Mouse (Mus musculus) lung, postnatal 36 days (tissue): ENCODE results near the gene Ly6g6f.

ENCODE experiments used
- DNase-seq: peaks from one replicate; pipeline ENCODE4 v3.0.0; 2022; ENCODE audit warnings: mixed read lengths

The Ly6g6f gene

DNA sequence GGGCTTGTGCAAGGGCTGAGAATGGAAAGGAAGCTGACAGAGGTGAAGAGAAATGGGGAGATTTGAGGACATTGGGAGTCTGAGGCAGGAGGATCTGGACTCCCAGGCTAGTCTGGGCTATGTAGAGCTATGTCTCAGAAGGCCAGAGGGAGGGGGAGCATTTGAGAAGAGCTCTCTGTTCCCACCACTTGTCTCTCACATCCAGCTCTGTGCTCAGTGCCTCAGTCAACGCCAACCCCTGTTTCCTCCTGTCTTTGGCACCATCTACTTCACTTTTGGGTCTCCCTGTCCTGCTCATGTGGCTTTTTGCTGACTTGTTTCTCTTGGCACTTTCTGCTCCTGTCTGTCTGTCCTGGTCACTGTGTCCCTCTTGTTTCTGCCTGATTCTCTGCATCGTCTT lies 8.1 kb downstream of the Ly6g6f start:
- DNase-seq = no peak

DNA sequence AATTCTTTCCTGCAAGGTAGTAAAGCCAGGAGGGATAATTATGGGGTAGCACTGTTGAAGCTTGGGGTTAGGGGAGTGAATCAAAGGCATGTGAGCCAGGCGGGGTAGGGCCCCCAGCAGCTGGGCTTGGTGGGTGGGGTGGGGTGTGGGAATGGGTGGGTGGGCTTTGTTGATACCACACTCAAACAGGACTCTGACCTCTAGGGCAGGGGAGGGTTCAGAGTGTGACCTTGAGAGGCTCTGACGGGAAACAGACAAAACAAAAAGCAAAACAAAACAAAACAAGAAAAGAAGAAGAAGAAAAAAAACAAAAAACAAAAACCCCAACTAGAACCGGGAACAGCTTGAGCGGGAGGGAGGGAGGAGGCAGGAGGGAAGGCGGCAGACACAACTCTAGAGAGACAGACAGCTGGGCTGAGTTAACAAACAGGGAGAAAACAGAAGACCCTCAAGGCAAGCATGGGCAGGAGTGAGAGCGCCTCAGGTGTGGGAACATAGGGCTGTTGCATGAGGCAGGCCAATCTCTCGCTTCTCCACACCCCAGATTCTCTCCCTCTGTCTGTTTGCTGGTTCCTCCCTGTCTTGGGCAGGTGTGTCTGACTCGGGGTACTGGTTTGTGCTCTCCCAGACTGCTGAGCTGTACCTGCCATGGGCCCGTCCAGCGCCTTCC lies 8.8 kb downstream of the Ly6g6f start, which contains the start of gene Ly6g6e:
TSS of gene Ly6g6e (plus strand) at position 396 of the 670 bp plus-strand sequence.
- no peak for DNase-seq

DNA sequence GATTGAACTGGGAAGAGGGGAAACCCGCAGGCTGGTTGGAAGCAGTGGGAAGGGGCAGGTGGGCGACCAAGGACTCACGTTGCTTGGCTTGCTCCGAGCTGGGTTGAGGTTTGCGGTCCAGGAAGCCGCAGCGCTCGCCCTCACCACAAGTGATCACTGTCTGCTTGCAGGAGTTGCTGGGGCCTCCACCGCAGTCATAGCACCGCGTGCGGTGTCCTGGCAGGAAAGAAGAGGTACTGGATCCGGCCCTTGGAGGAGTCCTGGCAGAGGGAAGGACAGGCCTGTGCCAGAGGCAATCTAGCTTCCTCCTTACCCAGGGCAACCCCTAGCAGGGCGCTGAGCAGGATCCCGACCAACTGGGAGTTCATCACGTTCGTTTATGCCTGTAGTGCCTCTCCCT lies 11.3 kb downstream of the Ly6g6f start:
- no peak for DNase-seq

DNA sequence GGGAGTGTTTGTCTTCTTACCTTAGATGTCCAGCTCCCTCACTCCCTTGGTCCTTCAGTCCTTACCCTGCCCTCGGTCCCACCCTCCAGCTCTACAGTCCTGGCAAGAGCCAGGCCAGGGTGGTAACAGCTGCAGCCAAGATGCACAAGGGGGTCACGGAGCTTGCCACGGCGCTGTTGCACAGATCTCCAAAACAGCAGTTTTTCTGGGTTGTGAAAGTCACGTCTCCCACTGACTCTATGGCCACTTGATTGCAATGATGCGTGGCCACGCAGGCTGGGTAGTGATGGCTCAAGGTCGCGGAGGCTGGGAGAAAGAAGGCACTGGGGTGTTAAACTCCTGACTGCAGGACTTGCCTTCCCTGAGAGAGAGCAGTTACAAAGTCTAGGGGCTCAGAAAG lies 14.0 kb downstream of the Ly6g6f start:
- no peak for DNase-seq

DNA sequence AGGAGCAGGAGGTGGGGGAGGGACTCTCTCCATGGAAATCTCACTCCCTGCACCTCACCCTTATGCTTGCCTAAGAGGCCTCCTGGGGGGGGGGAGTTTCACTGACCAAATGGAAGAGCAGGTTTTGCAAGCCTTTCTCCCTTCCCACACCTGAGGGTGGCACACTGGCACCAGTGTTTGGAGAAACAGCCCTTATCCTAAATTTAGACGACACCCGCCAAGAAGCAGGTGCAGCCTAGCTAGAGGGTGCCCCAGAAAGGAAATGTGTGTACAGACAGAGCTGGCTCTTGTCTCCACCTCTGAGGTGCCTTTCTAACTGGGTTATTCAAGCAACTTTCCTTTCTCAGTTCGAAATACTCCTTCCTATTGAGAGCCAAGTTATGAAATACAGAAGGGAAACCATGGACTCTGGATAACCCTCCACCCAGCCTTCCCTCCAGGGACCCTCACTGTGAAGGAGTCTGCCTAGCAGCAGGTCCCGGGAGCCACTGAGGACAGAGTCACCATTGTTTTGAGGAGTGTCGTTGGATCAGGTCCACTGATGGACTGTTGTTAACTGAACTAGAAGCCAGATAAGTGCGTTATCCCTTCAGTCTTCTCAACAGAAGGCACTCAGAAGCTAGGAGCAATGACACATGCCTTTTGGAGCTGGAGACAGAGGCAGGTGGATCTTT lies 14.7 kb downstream of the Ly6g6f start:
- DNase-seq = peak; percentile 74

DNA sequence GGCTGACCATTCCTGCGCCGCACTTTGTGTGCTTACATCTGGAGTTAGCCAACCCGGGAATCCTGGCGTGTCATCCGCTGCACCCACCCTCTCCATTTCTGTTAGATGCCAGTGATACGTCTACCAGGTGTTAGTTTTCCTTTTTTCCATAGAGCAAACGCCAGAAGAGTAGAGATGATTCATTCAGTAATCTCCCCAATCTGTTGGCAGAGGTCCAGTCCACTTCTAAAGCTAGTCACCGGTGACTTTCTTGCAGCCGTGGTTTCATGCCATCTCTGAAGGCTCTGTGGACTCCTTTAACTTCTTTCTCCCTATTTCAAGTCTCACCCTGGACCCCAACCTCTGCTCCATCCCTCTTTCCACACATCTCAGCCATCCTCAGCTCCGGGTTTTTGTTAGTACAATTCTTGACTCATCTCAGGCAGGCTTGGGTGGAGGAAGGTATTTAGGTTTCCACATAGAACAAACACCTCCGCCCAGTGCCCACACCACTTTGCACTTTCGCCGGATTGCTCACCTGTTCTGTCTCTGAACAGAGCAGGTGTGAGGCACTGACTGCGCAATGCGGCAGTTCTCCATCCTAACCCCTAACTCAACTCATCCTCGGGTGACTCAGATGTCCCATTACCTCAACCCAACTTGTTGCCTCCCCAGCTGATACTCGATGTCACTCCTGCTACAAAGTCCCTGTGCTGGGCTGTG lies 17.0 kb downstream of the Ly6g6f start:
- DNase-seq = no peak

DNA sequence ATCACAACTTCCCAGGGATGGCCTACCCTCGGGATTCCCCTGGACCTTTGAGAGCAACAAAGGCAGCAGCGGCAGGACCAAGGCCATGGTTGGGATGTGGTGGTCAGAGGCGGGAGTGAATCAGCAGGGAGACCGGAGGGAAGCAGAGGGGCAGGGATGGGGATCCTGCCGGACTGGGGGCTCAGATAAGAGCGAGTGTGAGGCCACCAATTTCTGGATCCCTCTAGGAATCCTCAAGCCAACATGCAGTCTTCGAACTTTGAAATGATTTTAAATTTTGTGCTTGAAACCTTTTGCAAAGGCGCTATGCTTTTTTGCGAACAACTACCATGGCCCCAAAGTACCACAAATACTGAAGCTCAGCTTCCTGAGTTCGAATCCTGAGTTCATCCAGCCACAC lies 19.3 kb downstream of the Ly6g6f start, which contains the start of gene Mpig6b:
TSS of gene Mpig6b (minus strand) at position 101 of the 400 bp plus-strand sequence.
- DNase-seq = no peak

DNA sequence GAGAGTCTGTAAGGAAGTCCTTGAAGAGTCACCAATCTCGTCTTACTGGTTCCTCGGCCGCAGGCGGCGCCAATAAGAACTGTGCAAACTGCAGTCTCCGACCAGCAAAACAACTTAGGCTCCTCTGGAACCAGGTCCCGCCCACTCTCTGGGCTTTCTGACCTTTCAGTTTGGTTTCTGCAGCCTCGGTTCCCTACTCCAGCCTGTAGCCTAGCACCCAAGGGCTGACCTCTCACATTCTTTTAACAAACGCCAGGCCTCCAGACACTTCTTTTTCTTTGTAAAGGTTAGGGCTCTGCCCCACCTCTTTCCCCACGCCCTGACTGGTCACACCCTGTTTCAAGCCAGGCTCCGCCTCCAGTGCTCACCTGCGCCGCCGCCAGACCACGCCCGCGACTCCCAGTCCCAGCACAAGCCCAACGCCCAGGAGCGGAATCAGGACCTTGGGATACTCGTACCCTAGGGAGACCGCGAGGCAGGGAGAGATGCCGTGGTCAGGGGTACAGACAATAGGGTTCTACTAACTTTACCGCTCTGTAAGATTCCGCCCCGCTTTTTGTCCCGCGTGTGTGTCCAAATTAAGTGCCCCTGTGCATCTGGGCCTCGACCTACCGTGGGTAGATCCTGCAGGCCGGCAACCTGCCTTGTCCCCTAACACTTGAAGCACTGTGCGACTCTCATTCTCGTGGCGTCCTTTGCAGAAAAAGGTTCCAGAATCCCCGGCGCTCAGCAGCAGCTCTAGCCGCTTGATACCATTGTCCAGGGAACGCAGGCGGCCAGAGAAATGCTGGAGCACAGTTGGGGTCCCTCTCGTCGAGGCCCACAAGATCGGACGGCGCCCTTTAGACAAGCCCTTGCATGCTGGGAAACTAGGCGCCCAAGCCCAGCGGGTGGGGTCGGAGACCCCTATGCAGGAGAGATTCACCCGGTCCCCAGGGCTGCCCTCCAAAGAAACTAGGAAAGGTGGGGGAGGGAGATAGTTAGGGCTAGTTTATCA lies 20.2 kb downstream of the Ly6g6f start, which contains the start of gene Ly6g6c:
TSS of gene Ly6g6c (plus strand) at position 438 of the 997 bp plus-strand sequence.
- peak; percentile 92 for DNase-seq

DNA sequence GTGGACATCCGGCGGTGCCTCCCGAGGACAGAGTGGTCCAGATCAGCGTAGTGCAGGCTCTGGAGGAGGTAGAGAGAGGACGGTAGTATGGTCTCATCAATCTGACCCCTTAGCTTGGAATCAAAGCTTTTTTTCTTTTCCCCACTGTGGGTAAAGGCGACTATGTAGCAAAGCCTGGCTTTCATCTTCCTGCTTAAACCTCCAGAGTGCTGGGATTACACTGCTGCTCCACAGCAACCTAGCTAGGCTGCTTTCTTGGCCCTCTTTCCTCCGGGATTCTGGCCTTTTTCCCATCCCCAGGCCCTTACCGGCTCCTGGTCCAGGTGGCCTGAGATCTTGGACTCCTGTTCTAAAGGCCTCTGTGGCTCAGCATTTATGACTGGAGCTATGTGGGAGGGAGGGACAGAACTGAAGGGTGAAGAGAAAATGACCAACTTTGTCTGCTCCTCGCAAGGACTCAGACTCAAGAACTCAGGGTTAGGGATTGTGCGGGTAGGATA lies 21.0 kb downstream of the Ly6g6f start:
- no peak for DNase-seq

DNA sequence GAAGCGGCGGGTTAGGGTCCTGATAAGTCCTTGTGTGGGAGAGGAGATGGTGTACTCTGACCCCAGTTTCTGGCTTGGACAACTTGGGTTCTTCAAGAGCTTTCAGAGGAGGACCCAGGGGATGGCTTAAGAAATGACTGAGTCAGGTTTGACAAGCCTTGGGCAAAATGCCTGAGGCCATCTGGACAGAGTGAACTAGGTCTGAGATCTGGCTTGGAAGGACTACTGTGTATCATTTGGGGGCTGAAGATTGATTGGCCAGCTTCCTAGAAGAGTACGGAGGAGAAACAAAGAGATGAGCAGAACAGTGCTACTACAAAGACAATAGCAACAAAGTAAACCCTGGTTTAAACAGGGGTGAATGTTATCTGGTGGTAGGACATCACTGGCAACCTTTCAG lies 21.9 kb downstream of the Ly6g6f start:
- DNase-seq = no peak

DNA sequence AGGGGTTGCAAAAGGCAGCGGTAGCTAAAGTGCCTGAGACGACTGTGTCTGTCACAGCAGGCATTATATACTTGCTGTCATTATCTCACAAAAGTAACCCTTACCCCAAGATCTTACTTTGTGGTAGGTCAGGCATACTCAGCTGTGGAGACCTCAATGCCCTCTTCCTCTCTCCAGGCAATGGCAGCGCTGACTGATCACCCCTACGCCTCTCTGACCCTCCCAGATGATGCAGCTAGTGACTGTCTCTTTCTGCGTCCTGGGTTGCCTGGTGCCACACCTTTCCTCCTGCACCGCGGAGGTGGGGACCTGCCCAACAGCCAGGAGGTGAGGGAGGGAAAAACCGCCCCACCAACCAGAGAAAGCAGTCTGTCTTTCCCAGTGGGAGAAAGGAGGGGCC lies 24.1 kb downstream of the Ly6g6f start:
- no peak for DNase-seq

DNA sequence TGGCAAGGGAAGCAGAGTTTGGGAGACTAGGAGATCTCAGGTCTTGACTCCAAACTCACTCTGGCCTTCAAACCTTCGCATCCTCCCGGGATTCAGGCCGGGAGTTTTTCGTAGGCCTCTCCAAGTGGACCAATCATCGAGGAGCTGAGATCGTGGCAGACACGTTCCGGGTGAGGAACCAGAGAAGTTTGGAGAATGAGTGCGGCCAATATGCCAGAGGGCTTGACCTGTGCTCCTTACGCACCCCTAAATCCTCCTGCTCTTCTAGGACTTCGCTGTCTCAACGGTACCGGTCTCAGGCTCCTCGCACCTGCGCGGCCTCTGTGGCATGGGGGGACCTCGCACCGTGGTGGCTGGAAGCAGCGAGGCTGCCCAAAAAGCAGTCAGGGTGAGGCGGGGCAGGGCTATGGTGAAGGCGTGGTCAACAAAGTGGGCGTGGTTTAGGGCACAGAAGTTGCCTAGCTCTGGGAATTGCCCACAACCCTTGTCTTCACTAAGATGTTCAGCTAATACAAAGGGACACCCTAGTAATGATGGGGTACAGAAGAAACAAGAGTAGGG lies 24.6 kb downstream of the Ly6g6f start:
- DNase-seq = peak; percentile 65

DNA sequence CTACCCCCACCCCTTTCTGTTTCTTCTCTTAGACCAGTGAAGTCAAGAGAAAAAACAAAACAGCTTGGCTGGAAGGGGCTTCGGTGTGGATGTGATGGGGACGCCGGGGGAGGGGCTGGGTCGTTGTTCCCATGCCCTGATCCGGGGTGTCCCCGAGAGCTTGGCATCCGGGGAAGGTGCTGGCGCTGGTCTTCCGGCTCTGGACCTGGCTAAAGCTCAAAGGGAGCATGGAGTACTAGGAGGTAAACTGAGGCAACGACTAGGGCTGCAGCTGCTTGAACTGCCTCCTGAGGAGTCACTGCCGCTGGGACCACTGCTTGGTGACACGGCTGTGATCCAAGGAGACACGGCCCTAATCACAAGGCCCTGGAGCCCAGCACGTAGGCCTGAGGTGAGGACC lies 25.3 kb downstream of the Ly6g6f start:
- no peak for DNase-seq

DNA sequence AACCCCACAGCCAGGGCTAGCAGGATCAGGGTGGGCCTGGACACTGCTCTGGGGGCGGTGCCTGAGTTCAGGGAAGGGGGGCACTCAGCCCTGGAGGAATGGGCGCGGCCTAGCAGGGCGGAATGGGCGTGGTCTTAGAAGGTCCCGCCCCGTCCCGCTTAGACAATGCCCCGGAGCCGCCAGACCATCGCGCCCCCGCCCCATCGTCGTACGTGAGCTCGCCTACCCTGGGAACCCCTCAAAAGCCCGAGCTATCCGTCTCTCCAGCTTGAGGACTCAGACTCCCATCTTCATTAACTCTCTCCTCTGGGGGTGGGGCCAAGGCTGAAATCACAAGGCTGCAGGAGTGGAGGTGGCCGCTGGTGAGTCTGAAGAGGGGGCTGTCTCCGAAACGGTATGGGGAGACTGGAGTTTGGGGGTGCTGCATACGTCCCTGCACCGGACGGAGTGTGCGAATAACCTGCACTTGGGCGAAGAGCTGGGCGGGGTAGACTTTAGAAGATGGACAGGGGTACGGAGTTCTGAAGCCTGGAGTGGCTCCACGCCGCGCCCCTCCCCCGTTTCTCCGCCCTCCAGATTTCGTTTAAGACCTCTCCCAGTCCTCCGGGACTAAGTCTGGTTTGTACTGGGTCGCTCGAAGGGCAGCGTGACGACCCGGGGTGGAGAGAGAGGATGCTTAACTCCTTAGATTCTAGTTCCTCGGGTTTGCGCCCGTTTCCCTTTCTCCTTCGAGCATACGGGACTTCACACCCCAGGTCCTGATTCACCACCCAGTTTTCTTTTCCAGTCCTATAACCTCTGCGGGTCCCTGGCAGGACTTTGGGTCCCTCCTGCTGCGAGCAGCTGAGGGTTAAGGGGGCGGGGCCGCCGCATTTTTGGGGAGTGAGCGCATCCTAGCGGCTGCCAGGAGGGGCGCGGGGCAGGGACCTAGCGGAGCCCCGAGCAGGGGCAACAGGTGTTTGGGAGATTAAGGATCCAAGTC lies 26.2 kb downstream of the Ly6g6f start, which contains the start of gene Ddah2:
TSS of gene Ddah2 (plus strand) at position 125 of the 982 bp plus-strand sequence.
- peak; percentile 96 for DNase-seq

DNA sequence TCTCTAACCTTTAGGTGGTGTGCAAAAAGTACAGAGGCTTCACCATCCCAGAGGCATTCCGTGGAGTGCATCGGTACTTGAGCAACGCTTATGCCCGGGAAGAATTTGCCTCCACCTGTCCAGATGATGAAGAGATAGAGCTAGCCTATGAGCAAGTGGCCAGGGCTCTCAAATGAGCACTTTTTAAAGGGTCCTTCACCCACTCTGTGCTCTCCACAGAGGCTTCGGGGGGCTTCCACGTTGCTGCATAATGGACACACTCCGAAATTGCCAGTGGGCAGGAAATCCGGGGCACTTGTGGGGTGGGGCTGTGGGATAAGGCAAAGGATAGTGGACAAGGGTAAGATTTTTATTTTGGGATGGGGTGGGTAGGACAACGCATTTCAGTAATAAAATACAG lies 27.1 kb downstream of the Ly6g6f start:
- DNase-seq = no peak

DNA sequence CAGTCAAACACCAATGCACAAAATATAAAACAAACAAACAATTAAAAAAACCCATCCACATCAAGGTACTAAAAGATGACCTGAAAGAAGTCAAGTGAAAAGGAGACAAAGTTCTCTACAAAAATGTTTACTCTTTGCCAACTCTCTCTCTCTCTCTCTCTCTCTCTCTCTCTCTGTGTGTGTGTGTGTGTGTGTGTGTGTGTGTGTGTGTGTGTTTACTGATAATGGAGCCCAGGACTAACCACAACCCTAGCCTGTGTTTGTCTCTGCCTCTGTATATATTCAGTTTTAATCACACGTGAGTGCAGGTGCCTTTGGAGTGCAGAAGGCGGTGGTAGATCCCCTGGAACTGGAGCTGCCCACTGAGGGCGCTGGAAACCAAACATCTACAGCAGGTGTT lies 28.3 kb downstream of the Ly6g6f start:
- no peak for DNase-seq

DNA sequence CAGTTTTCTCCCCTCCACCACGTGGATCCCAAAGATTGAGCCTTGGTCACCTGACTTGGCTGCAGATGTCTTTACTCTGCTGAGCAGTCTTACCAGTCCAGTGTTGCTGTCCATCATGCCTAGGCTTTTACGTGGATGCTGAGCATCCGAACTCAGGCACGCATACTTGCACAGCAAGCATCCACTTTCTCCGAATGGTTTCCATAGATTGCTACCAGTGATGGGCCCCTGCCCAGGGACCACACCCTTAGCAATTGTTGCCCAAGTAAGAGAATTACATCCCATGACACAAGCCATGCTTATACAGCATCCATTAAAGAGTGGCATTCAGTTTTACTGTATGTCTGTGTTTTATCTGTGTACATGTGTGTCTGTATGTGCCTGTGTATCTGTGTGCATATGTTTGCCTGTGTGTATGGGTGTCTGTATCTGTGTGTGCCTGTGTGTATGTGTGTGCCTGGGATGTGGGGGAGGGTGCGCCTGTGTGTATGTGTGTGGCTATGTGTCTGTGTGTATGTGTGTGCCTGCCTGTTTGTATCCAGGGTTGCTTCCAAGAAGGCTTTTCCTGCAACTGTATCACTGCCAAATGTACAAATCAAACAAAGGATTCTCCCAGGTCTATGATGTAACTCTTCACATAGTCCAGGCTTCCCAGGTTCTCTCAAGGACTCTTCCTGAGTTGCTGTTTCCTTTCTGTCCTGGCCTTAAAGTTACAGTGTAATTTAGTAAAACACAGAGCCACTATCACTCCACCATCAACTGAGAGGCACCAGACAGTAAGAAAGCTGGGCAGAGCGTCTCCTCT lies 29.5 kb downstream of the Ly6g6f start:
- peak; percentile 59 for DNase-seq

DNA sequence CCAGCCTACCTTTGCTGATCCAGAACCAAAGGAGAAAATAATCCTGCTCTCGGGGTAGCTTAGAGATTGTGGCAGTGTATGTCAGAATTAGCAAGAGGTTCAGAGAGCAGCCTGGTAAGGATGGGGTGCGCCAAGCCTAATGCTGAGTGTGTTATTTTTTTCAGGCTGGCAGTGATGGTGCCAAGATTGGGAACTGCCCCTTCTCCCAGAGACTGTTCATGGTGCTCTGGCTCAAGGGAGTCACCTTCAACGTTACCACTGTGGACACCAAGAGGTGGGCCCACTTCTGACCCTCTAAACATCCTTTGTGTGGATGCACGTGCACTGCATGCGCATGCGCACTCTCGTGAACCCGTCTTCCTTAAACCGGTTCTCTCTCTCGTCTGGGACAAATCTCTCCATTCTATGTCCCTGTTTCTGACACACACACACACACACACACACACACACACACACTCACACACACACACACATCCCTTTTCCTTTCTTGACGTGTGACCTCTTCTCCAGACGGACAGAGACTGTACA lies 33.1 kb downstream of the Ly6g6f start:
- DNase-seq = no peak
